Mouse (Mus musculus): ENCODE results near the gene Serpina7. TPM values are rescaled to one million over a fixed set of nuclear protein-coding genes. Genes with fewer than 3 reads are reported as not detected.

The Serpina7 gene
- polyA plus RNA-seq, 1 experiment from 2014 or later: not detected

Other genes with a start within 250 kb of the Serpina7 start
- 1.7 and 4.9 TPM in 2 replicates for gene Nrk, start 170.8 kb downstream of the Serpina7 start, polyA plus RNA-seq (2015; fragmentation: Nextera tagmentation; extraction: Ambion mirVana)
- gene 4930513O06Rik, start 1.0 kb upstream of the Serpina7 start, polyA plus RNA-seq (2015; fragmentation: Nextera tagmentation; extraction: Ambion mirVana): not detected in 2 replicates
- gene 4933428M09Rik, start 94.0 kb upstream of the Serpina7 start, polyA plus RNA-seq (2015; fragmentation: Nextera tagmentation; extraction: Ambion mirVana): not detected in 2 replicates
- 7.8 and 9.7 TPM in 2 replicates for gene Mum1l1, start 124.8 kb upstream of the Serpina7 start, polyA plus RNA-seq (2015; fragmentation: Nextera tagmentation; extraction: Ambion mirVana)
- not detected in 2 replicates for gene Trap1a, start 248.4 kb upstream of the Serpina7 start, polyA plus RNA-seq (2015; fragmentation: Nextera tagmentation; extraction: Ambion mirVana)

All from neural tube, embryonic 13.5 days (tissue).